Mouse (Mus musculus): ENCODE results near the gene Zbp1.
A peak's percentile ranks its signal among the peaks of the same experiment; 100 is the strongest.

The Zbp1 gene

GRCm38 (mm10) chr2:173218416-173219141 lies at the start of gene Zbp1:
TSS of gene Zbp1 (minus strand) at chr2:173218923.
- peak; percentile 13 to 15 for DNase-seq (ENCODE audit: low spot score in 2 of 2)

- DNase-seq (ENCODE audit: low spot score in 2 of 2), result no peak
These were observed 48.8 kb upstream of the Zbp1 start for GRCm38 (mm10) chr2:173267562-173267961.

GRCm38 (mm10) chr2:173266349-173267112 lies 47.8 kb upstream of the Zbp1 start:
- DNase-seq (ENCODE audit: low spot score in 2 of 2), result no peak

GRCm38 (mm10) chr2:173265468-173266265 lies 46.9 kb upstream of the Zbp1 start:
- no peak for DNase-seq (ENCODE audit: low spot score in 2 of 2)

- DNase-seq (ENCODE audit: low spot score in 2 of 2), result peak; percentile 65 to 74
These were observed 45.9 kb upstream of the Zbp1 start for GRCm38 (mm10) chr2:173264467-173265128.

GRCm38 (mm10) chr2:173263636-173264330 lies 45.1 kb upstream of the Zbp1 start:
- no peak for DNase-seq (ENCODE audit: low spot score in 2 of 2)

- peak in 1 of 2 experiments; percentile 70 for DNase-seq (ENCODE audit: low spot score in 2 of 2)
These were observed 42.8 kb upstream of the Zbp1 start for GRCm38 (mm10) chr2:173261497-173261896.

- no peak for DNase-seq (ENCODE audit: low spot score in 2 of 2)
These were observed 39.9 kb upstream of the Zbp1 start for GRCm38 (mm10) chr2:173258459-173259091.

GRCm38 (mm10) chr2:173257610-173258009 lies 38.9 kb upstream of the Zbp1 start:
- DNase-seq (ENCODE audit: low spot score in 2 of 2), result peak; percentile 92 to 93

GRCm38 (mm10) chr2:173256552-173256949 lies 37.8 kb upstream of the Zbp1 start:
- no peak for DNase-seq (ENCODE audit: low spot score in 2 of 2)

- DNase-seq (ENCODE audit: low spot score in 2 of 2), result no peak
These were observed 37.3 kb upstream of the Zbp1 start for GRCm38 (mm10) chr2:173255810-173256551.

GRCm38 (mm10) chr2:173253761-173254662 lies 35.3 kb upstream of the Zbp1 start:
- no peak for DNase-seq (ENCODE audit: low spot score in 2 of 2)

- peak; percentile 74 to 79 for DNase-seq (ENCODE audit: low spot score in 2 of 2)
These were observed 33.0 kb upstream of the Zbp1 start for GRCm38 (mm10) chr2:173251675-173252074.

- DNase-seq (ENCODE audit: low spot score in 2 of 2), result no peak
These were observed 32.4 kb upstream of the Zbp1 start for GRCm38 (mm10) chr2:173251133-173251532.

GRCm38 (mm10) chr2:173250411-173250810 lies 31.7 kb upstream of the Zbp1 start:
- no peak for DNase-seq (ENCODE audit: low spot score in 2 of 2)

GRCm38 (mm10) chr2:173249965-173250364 lies 31.2 kb upstream of the Zbp1 start:
- DNase-seq (ENCODE audit: low spot score in 2 of 2), result no peak

- DNase-seq (ENCODE audit: low spot score in 2 of 2), result no peak
These were observed 30.7 kb upstream of the Zbp1 start for GRCm38 (mm10) chr2:173249386-173249785.

- no peak for DNase-seq (ENCODE audit: low spot score in 2 of 2)
These were observed 30.1 kb upstream of the Zbp1 start for GRCm38 (mm10) chr2:173248822-173249221.

- no peak for DNase-seq (ENCODE audit: low spot score in 2 of 2)
These were observed 29.2 kb upstream of the Zbp1 start for GRCm38 (mm10) chr2:173247911-173248310.
